Comparison of ENCODE assay signal across 29 mouse cellular contexts in the genomic region with DNA sequence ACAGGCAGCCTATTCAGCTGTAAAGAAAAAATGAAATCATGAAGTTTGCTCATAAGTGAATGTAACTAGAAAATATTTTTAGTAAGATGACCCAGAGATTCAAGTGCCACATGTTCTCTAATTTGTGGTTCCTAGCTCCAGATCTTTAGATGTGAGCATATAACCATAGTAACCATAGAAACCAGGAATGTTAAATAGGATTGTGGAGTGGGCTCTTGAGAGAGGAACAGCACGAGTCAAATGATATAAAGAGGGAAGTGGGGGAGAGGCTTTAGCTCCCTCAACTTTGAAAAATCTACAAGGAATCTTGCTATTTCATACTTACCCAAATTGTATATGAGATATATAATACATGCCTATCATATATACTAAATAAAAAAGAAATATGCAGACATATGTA.
A peak's percentile ranks its signal among the peaks of the same experiment; 100 is the strongest.
DNase-seq lines count a peak whose midpoint lies in the region; ATAC-seq and TF ChIP-seq lines count a peak whose summit lies in the region.
"Had no signal": no experiment of that assay in that cellular context is flagged by ENCODE, and none has a peak within 500 bp of the region (broad histone marks: within the 10 kb centered on the region; RNA-seq: fewer than 3 reads in every experiment).

No protein-coding gene starts in this region.

- H3K4me1 ChIP-seq in forebrain, postnatal 0 days (ENCODE audit: insufficient read depth) = no peaks in the 10 kb centered on the region
- H3K4me1 ChIP-seq in forebrain, embryonic 12.5 days = no peaks in the 10 kb centered on the region
- H3K4me1 ChIP-seq in lung, embryonic 14.5 days (ENCODE audit: insufficient read depth) = no peaks in the 10 kb centered on the region
- no peaks in the 10 kb centered on the region for H3K4me1 ChIP-seq in lung, postnatal 0 days (ENCODE audit: insufficient read depth, low read depth, low read length)
- H3K4me1 ChIP-seq: embryonic facial prominence, embryonic 15.5 days; forebrain, embryonic 15.5 days; heart, embryonic 12.5 days; heart, embryonic 15.5 days; hindbrain, embryonic 10.5 days; hindbrain, embryonic 13.5 days had no signal

- no peak overlapping the region for H3K4me3 ChIP-seq in forebrain, postnatal 0 days (ENCODE audit: low read depth, low read length)
- no peak overlapping the region for H3K4me3 ChIP-seq in forebrain, embryonic 12.5 days (replicated peaks)
- H3K4me3 ChIP-seq in lung, embryonic 14.5 days (ENCODE audit: low read depth, low read length) = no peak overlapping the region
- H3K4me3 ChIP-seq in lung, postnatal 0 days (ENCODE audit: low read depth, low read length) = no peak overlapping the region
- H3K4me3 ChIP-seq: embryonic facial prominence, embryonic 15.5 days; forebrain, embryonic 15.5 days; heart, embryonic 12.5 days; heart, embryonic 15.5 days; hindbrain, embryonic 10.5 days; hindbrain, embryonic 13.5 days had no signal

- no peak overlapping the region for H3K4me2 ChIP-seq in forebrain, postnatal 0 days (ENCODE audit: low read depth)
- H3K4me2 ChIP-seq in forebrain, embryonic 12.5 days = no peak overlapping the region
- H3K4me2 ChIP-seq in lung, embryonic 14.5 days = no peak overlapping the region
- no peak overlapping the region for H3K4me2 ChIP-seq in lung, postnatal 0 days (replicated peaks; ENCODE audit: low read depth, low read length)
- H3K4me2 ChIP-seq: embryonic facial prominence, embryonic 15.5 days; forebrain, embryonic 15.5 days; heart, embryonic 12.5 days; heart, embryonic 15.5 days; hindbrain, embryonic 13.5 days had no signal

- peak; percentile 54; the same call in 1 of the 2 replicates for ATAC-seq in forebrain, postnatal 0 days
- ATAC-seq in forebrain, embryonic 12.5 days (ENCODE audit: low FRiP score) = no peak
- ATAC-seq in lung, embryonic 14.5 days (ENCODE audit: insufficient read depth) = peak; percentile 82; the same call in 1 of the 2 replicates
- peak; percentile 73 for ATAC-seq in lung, postnatal 0 days
- ATAC-seq: forebrain, embryonic 15.5 days; hindbrain, embryonic 16.5 days; Patski had no signal

- no peak for TF ChIP-seq EP300 in lung, postnatal 0 days (IDR thresholded peaks at IDR 0.05)

- H3K9ac ChIP-seq in forebrain, postnatal 0 days = no peak overlapping the region
- H3K9ac ChIP-seq in forebrain, embryonic 12.5 days = no peak overlapping the region
- H3K9ac ChIP-seq in lung, embryonic 14.5 days = no peak overlapping the region
- H3K9ac ChIP-seq in lung, postnatal 0 days (replicated peaks; ENCODE audit: low read depth) = no peak overlapping the region
- H3K9ac ChIP-seq: embryonic facial prominence, embryonic 15.5 days; forebrain, embryonic 15.5 days; heart, embryonic 12.5 days; heart, embryonic 15.5 days; hindbrain, embryonic 13.5 days had no signal

- H3K9me3 ChIP-seq in forebrain, postnatal 0 days (ENCODE audit: low read length) = no peaks in the 10 kb centered on the region
- no peaks in the 10 kb centered on the region for H3K9me3 ChIP-seq in forebrain, embryonic 12.5 days
- no peaks in the 10 kb centered on the region for H3K9me3 ChIP-seq in lung, embryonic 14.5 days (ENCODE audit: low read depth, low read length)
- no peaks in the 10 kb centered on the region for H3K9me3 ChIP-seq in lung, postnatal 0 days (ENCODE audit: low read length)
- H3K9me3 ChIP-seq: embryonic facial prominence, embryonic 15.5 days; forebrain, embryonic 15.5 days; G1E; heart, embryonic 12.5 days; heart, embryonic 15.5 days; hindbrain, embryonic 10.5 days; hindbrain, embryonic 13.5 days had no signal

- WGBS in forebrain, postnatal 0 days = 7% methylated on average over 1 of the region's 1 CpGs
- WGBS in forebrain, embryonic 12.5 days = 16% methylated on average over 1 of the region's 1 CpGs
- whole genome bisulfite sequencing in lung, embryonic 14.5 days = 24% methylated on average over 1 of the region's 1 CpGs
- 6% methylated on average over 1 of the region's 1 CpGs for WGBS in lung, postnatal 0 days

- no peaks in the 10 kb centered on the region for H3K36me3 ChIP-seq in forebrain, postnatal 0 days (ENCODE audit: insufficient read depth)
- H3K36me3 ChIP-seq in forebrain, embryonic 12.5 days (replicated peaks) = no peaks in the 10 kb centered on the region
- no peaks in the 10 kb centered on the region for H3K36me3 ChIP-seq in lung, embryonic 14.5 days (ENCODE audit: insufficient read depth)
- no peaks in the 10 kb centered on the region for H3K36me3 ChIP-seq in lung, postnatal 0 days (ENCODE audit: insufficient read depth, low read length)
- H3K36me3 ChIP-seq: embryonic facial prominence, embryonic 15.5 days; forebrain, embryonic 15.5 days; G1E; heart, embryonic 12.5 days; heart, embryonic 15.5 days; hindbrain, embryonic 10.5 days; hindbrain, embryonic 13.5 days had no signal

- TF ChIP-seq CTCF in forebrain, postnatal 0 days (IDR thresholded peaks at IDR 0.05; ENCODE audit: low read depth) = no peak
- TF ChIP-seq CTCF in lung, embryonic 14.5 days (IDR thresholded peaks at IDR 0.05; ENCODE audit: low read depth) = no peak
- no peak for TF ChIP-seq CTCF in lung, postnatal 0 days (IDR thresholded peaks at IDR 0.05)

- peak; percentile 16 for DNase-seq in forebrain, postnatal 0 days
- DNase-seq in lung, embryonic 14.5 days = peak; percentile 44
- DNase-seq in lung, postnatal 25 days (ENCODE audit: low spot score) = no peak
- peak; percentile 53 for DNase-seq in lung, postnatal 0 days (ENCODE audit: low spot score)
- DNase-seq in lung, postnatal 14 days = no peak
- peak; percentile 38 for DNase-seq in telencephalon, adult 2 months (ENCODE audit: low read depth, low spot score)
- DNase-seq in urinary bladder, postnatal 4 days (ENCODE audit: low spot score in 2 of 2) = no peak
- DNase-seq: adrenal gland, postnatal 10 days; adrenal gland, postnatal 36 days; B cell, adult 2 months; cerebellum, adult 11-12 months; cerebellum, adult 8-10 months; cerebellum, postnatal 10 days; cerebellum, postnatal 36 days; embryo, embryonic 11 days; gastrocnemius, postnatal 25 days; heart, adult 18-20 months; heart, postnatal 10 days; heart, postnatal 36 days had no signal

- H3K27ac ChIP-seq in forebrain, postnatal 0 days (ENCODE audit: low read depth, low read length) = no peak overlapping the region
- no peak overlapping the region for H3K27ac ChIP-seq in forebrain, embryonic 12.5 days
- no peak overlapping the region for H3K27ac ChIP-seq in lung, embryonic 14.5 days (ENCODE audit: low read depth)
- no peak overlapping the region for H3K27ac ChIP-seq in lung, postnatal 0 days (ENCODE audit: low read length)
- H3K27ac ChIP-seq: embryonic facial prominence, embryonic 15.5 days; forebrain, embryonic 15.5 days; heart, embryonic 15.5 days; hindbrain, embryonic 10.5 days; hindbrain, embryonic 13.5 days had no signal

- no peaks in the 10 kb centered on the region for H3K27me3 ChIP-seq in forebrain, postnatal 0 days (ENCODE audit: insufficient read depth, low read length)
- H3K27me3 ChIP-seq in forebrain, embryonic 12.5 days = no peaks in the 10 kb centered on the region
- no peaks in the 10 kb centered on the region for H3K27me3 ChIP-seq in lung, embryonic 14.5 days (ENCODE audit: insufficient read depth, low read length)
- no peaks in the 10 kb centered on the region for H3K27me3 ChIP-seq in lung, postnatal 0 days (replicated peaks; ENCODE audit: insufficient read depth, low read length)
- H3K27me3 ChIP-seq: embryonic facial prominence, embryonic 15.5 days; forebrain, embryonic 15.5 days; heart, embryonic 12.5 days; heart, embryonic 15.5 days; hindbrain, embryonic 13.5 days; Patski had no signal

Comparison
In these comparisons a context has a peak if more than half of its experiments do, and no peak if none do; other contexts are left out.
1. DNase-seq: peak in forebrain, postnatal 0 days (single experiment), lung, embryonic 14.5 days (single experiment), lung, postnatal 0 days (single experiment) and telencephalon, adult 2 months (single experiment); none in lung, postnatal 25 days (single experiment), lung, postnatal 14 days (single experiment) and urinary bladder, postnatal 4 days (0 of 2).